Mouse (Mus musculus) CH12.LX (cell line): Measurements from ENCODE around the gene Uggt2.

Experiments used
- CTCF ChIP-seq, 2 experiments: IDR thresholded peaks in 1 of 2; conservative IDR thresholded peaks in 1 of 2; 2 replicates each; pipeline ENCODE4 v1.5.1; 2011 to 2012; ENCODE audit warnings: low read depth in 2 of 2, low read length in 2 of 2, improper control_type of control experiment in 1 of 2, inconsistent platforms in 1 of 2, mild to moderate bottlenecking in 1 of 2, moderate library complexity in 1 of 2
- ELF1 ChIP-seq: IDR thresholded peaks from 2 replicates; pipeline ENCODE4 v1.6.1; 2014; ENCODE audit warnings: low read depth, mild to moderate bottlenecking, inconsistent platforms, low read length, improper control_type of control experiment
- EP300 ChIP-seq: IDR thresholded peaks from 2 replicates; pipeline ENCODE4 v1.6.1; 2011; ENCODE audit warnings: low read length, improper control_type of control experiment
- POLR2A ChIP-seq: IDR thresholded peaks from 2 replicates; pipeline ENCODE4 v1.6.1; 2011; ENCODE audit warnings: low read depth, mild to moderate bottlenecking, improper control_type of control experiment, low read length
- TCF12 ChIP-seq: IDR thresholded peaks from 2 replicates; pipeline ENCODE4 v1.6.1; 2014; ENCODE audit warnings: low read depth, mild to moderate bottlenecking, inconsistent platforms, low read length, improper control_type of control experiment
- USF2 ChIP-seq: conservative IDR thresholded peaks from 2 replicates; pipeline ENCODE4 v1.6.1; 2011; ENCODE audit warnings: low read depth, low read length, improper control_type of control experiment
- ZMIZ1 ChIP-seq: IDR thresholded peaks from 2 replicates; pipeline ENCODE4 v1.6.1; 2012; ENCODE audit warnings: low read depth, mild to moderate bottlenecking, inconsistent platforms, low read length, improper control_type of control experiment

DNA sequence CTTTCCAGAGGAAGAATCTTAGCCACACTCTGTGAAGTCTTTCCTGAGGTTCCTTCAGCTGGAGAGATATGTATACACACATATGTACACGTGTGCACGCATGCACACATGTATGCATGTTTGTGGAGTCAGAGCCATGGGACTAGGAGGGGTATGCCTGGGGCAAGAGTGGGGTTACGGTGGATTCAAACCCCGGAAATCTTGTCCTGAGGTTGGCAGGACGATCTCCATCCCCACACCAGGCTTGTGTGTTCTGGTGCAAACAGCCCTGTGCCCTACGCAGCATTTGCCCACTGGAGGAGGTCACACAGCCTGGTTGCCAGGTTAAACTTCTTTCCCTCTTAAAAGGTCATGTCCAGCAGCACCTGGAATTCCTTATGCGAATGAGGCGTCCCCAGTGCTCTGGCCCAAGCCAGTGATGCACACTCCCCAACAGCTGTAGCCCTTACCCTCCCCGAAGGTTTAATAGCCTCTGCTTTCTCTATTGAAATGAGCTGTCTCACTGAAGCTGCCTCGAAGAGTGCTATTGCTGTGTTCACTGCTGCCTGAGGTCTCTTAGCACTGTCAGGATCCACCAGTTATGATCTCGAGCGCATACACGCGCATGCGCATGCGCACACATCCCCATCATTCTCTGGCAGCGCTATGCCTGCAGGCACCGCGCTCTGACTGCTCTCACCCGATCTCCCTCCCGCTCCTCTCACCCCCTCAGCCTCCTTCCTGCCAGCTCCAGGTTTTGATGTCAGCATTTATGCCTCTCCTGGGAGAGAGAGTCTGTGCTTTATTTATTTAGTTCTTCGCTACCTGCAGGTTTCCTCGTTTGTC lies 86.4 kb downstream of the Uggt2 start:
- no peak for TF ChIP-seq CTCF (conservative IDR thresholded peaks at IDR 0.05 in 1 of 2, IDR thresholded peaks at IDR 0.05 in 1 of 2; ENCODE audit: low read depth in 2 of 2, low read length in 2 of 2)
- TF ChIP-seq POLR2A: no peak
- no peak for TF ChIP-seq USF2
- TF ChIP-seq ZMIZ1: no peak
- TF ChIP-seq TCF12: no peak
- TF ChIP-seq EP300: no peak
- no peak for TF ChIP-seq ELF1
